Mouse (Mus musculus) frontal cortex, postnatal 25 days (tissue): ENCODE results near the gene Prrxl1.

Experiments used
- DNase-seq, 2 experiments: peaks; one replicate each; pipeline ENCODE4 v3.0.0; 2022; ENCODE audit warnings: low spot score in 2 of 2

The Prrxl1 gene

GRCm38 (mm10) chr14:32627271-32627670 is 28.1 kb downstream of the Prrxl1 start:
- DNase-seq, result no peak

GRCm38 (mm10) chr14:32628584-32628983 is 29.4 kb downstream of the Prrxl1 start:
- no peak for DNase-seq

DNA sequence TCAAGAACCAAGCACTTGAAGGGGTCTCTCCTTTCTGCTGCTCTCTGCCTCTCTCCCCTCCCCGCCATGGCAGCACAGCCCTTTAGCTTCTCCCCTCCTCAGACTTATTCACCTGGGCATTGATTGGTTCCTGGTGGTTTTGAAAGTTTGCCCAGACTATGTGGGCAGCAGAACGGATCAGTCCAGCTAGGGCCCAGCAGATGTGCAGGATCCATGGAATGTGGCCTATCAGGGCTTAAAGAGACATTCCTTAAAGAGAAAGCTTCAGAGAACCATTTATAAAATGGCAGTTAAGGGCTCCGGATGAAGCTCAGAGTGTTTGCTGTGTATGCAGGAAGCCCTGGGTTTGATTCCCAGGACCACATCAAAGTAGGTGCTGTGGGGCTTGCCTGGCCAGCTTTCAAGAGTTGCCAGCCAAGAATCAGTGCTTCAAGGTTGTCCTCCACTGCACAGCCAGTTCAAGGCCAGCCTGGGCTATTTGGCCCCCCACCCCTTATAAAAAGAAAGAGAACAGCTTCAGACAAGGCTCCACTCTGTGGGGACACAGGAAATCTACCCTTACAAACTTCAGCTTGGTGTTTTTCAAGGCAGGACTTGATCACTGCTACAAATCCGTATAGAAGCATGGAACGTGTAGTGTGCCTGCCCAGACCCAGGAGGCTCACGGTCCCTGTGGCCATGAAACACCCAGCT is 33.8 kb downstream of the Prrxl1 start:
- DNase-seq, result no peak

- no peak for DNase-seq
Observed at GRCm38 (mm10) chr14:32634015-32634682, 34.9 kb downstream of the Prrxl1 start.

DNA sequence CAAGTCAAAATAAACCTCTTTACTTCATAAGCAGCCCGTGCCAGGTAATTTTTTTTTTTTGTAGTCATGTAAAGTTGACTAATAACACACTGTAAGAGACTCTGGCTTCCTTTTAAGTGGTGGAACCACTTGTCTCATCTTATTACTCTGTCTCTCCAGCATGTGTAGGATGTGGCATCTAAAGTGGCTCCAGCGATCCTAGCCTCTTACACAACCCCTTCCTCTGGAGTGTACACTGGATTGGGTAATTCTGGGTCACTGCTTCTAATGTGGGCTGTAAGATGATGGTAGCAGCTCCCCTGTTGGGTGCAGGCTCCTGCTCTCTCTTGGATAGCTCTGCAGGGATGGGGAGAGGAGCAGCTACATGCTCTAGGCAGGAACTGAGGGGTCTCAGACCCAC is 39.3 kb downstream of the Prrxl1 start:
- no peak for DNase-seq

DNA sequence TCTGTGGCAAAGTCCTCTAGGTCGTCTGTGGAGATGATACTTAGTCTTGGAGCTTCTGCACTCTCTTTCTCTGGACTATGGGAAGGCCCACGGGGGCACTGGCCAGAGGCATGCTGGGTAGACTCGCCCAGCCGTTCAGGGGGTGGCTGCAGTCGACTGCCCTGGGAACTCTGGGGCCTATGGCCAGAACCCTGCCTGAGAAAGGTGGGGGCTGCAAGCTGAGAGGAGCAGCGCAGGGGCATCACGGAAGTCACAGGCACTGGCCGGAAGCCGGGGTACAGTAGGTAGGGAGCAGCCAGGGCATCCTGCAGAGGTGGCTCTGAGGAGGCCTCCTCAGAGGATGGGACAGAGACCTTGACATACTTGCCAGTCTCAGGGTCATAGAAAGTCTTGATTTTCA is 60.6 kb downstream of the Prrxl1 start:
- no peak for DNase-seq

DNA sequence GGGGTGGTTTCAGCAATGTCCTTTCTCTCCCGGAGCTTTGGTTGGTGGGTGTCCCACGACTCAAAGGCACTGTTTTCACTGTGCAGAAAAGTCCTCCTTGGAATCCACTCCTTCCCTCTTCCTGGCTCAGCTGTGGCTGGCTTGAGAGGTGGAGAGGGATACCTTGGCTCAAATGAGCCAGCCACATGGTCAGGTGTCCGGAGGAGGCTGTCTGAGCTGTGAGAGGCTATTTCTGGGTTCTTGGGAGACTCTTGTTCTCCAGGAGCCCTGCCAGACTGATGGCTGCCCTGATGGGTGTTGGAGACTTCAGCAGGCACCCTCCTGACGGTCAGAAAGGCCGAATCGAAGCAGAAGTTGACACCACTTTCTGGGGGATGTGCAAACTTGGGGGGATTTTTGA is 63.9 kb downstream of the Prrxl1 start:
- DNase-seq, result no peak

DNA sequence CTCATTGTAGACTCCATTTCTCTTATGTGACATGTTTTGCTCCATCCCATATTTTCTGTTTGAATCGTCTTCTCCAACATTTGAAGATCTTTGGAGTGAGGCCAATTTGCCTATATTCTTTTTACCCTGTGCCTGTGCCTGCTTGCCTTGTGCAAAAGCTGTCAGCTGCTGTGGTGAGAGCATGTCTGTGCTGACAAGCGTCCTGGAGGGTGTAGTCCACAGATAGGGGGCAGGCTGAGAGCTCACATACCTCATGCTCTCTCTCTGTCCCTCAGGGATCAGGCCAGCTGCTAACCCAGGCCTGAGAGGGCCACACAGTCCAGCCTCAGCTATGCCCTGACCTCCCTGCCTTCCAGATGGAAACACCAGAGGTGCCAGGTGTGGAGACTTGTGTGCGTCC is 74.0 kb downstream of the Prrxl1 start:
- no peak for DNase-seq

DNA sequence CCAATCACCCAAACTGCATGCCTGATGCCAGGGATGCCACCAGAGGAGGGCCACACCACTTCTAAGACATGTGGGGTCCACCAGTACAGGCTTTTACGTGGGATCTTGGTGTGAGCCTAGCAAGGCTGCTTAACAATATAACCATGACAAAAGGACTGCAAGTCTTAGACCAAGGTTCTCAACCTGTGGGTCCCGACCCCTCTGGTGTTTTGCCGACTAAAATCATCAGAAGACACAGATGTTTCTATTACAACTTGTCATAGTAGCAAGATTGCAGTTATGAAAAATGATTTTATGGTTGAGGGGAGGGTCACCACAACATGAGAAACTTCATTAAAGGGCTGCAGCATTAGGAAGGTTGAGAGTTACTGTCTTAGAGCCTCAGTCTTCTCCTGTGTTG is 79.4 kb downstream of the Prrxl1 start:
- DNase-seq, result no peak

GRCm38 (mm10) chr14:32681603-32682002 is 82.4 kb downstream of the Prrxl1 start:
- DNase-seq, result no peak

DNA sequence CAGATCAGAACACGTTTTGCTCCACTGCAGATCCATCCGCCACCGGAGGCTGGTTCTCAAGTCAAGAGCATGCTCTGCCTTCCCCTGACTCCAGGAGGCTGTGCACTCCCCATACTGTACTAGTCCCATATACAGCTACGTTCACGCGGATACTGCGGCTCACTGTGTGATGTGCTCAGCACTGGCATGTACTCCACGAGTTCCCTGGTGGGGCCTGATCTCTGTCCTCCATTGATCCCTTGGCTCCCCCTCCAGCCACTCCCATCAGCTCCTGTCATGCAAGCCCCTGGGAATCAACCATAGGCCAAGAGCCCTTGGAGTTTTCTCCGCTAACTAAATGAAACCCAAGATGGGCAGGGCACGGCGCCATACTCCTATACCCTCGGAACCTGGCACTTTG is 83.3 kb downstream of the Prrxl1 start:
- no peak for DNase-seq

DNA sequence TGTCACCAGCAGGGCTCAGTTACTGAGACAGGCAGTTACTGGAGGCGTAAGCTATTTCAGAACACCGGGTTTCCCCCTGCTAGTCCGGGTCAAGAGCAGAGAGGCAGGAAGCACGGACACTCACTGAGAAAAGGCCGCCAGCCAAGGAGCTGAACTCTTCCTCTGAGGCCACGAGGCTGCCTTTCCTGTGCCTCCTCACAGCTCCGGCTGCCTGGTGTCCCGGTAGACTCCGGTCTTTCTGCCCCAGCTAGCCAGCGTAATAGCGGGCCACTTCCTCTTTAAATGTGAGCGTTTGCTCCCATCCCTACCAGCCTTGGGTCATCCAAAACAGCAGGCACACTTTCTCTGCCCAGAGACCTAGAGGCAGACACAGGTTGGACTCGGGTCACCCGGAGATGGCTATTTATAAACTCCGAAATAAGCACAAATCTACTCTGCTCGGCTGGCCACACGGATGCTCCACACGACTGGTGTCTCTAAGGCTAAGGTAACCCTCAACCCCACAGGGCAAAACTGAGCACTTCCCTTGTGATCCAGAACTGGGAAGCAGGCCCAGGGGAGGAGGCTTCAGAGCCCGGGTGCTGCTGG is 84.1 kb downstream of the Prrxl1 start:
- DNase-seq, result no peak

DNA sequence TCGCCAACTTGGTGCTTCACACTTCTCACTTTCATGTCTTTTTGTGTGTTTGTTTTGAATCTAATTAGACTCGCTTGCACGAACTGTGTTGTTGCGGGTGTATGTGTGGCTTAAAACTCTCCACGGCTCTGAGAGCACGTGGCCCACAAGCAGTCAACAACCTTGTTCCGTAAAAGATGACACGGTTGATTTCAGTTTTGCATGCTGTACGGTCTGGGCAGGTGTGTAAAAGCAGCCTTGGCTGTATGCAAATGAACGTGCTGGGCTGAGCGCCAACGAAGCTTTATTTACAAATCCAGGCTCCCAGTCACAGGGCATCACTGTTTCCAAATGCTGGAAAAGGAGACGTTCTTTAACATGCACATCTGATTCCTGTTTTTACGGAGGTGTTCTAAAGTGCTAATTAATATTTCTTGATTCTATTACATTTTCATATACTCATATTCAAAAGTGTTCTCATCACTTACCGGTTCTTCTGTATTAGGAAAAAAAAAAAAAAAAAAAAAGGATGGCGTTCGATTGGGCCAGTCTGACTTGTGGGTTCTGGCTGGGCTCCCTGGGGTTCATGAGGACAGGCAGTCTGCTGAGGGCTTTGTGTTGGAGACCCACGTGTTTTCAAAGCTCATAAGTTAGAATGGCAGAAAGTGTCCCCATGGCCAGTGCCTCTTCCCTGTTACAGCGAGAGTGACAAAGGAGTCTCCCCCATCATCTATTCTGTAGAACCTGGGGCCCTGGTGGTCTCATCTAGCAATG is 85.0 kb downstream of the Prrxl1 start:
- DNase-seq, result no peak

DNA sequence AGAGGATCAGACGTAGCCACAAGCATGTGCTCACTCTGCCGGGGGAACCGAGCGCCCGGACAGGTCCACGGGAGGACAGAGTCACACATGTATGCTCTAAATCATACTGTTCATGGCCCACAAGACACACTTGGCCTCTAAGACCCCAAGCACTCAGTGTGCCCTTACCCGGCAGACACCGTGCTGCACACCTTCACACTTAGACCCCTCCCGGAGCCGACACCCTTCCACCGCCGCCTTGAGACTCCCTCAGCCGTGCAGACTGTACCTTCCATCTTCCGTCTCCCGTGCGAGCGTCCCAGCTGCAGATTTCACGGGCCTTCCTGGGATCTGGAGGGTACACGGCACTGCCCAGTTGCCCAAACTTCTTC is 85.5 kb downstream of the Prrxl1 start:
- no peak for DNase-seq

DNA sequence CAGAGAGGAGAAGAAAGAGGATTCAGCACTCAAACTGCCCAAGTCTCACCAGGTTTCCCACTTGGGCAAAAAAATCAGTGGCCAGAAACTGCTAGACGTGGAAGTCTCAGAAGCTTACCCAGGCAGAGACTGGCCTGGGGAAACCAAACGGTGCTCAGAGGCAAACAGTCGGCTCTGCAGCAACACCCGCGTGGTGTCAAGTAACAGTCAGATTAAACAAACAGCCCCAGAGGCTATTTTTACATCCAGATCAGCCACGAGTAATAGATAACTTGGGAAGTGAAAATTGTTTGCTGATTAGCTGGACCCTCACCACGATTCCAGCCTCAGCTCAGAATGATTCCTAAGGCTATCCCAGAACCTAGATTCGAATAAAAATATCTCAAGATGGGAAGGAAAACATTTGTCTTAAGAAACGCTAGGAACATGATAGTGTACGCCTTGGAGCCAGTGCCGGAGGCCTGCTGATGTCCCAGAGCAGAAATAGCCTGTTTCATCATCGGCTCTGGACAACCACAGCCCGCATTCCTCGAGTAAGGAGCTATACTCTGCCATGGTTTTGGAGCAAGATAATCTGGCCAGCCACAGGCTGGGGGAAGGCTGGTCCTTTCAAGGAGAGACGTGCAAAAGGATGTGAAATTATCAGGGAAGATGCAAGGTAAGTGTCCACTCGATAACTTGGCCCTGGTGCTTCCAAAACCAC is 86.1 kb downstream of the Prrxl1 start, which contains the start of gene 3425401B19Rik:
Gene 3425401B19Rik (minus strand): TSS at position 170 of the 703 bp plus-strand sequence.
- no peak for DNase-seq

- no peak for DNase-seq
Observed at GRCm38 (mm10) chr14:32695906-32696305, 96.7 kb downstream of the Prrxl1 start.

DNA sequence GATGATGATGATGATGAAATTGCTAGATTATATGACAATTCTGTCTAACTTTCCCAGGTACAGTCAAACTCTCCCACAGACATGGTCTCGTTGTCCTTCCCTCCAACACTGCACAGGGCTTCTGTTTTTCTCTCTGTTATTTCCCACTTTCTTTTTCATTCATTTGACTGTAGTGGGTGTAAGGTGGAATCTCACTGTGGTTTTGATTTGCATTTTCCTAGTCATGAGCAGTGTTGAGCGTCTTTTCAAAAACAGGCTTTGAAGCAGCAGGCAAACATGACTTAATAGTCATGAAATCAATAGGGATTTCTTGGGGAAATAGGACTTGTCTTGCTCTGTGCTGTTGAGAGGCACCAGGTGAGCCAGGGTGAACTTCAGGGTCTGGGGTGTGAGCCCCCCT is 97.1 kb downstream of the Prrxl1 start:
- DNase-seq, result no peak

- DNase-seq, result no peak
Observed at GRCm38 (mm10) chr14:32697774-32698173, 98.6 kb downstream of the Prrxl1 start.

- DNase-seq, result no peak
Observed at GRCm38 (mm10) chr14:32698556-32698955, 99.3 kb downstream of the Prrxl1 start.
